Mouse (Mus musculus) erythroblast, adult 5-6 weeks (primary cell): ENCODE results near the gene Erbb3. TPM values are rescaled to one million over a fixed set of nuclear protein-coding genes. Genes with fewer than 3 reads are reported as not detected.
"Not testable (repeated sequence)": the region's sequence is repeated elsewhere in the genome, so short reads cannot be mapped to it uniquely, and the experiment has no call there.

Source experiments
- ATAC-seq: replicated peaks from 2 replicates; pipeline ENCODE4 v1.8.0; 2016; ENCODE audit warnings: moderate number of reproducible peaks, mild to moderate bottlenecking, moderate TSS enrichment, inconsistent platforms; ENCODE audit not compliant: poor library complexity, low FRiP score, severe bottlenecking
- total RNA-seq, 2 experiments: library from RNA; stranded (forward) in 1 of 2; stranded (reverse) in 1 of 2; fragments of 150-400 nt in 1 of 2; fragments of 200-764, 138-1000 nt in 1 of 2; gene quantifications; 2 replicates each; pipeline versions ENCODE4 v1.2.3 to v1.2.4; 2015 to 2017; ENCODE audit warnings: low replicate concordance in 2 of 2

The Erbb3 gene
- total RNA-seq, 2 experiments from 2014 or later: 0.09 TPM; not detected in 1

DNA sequence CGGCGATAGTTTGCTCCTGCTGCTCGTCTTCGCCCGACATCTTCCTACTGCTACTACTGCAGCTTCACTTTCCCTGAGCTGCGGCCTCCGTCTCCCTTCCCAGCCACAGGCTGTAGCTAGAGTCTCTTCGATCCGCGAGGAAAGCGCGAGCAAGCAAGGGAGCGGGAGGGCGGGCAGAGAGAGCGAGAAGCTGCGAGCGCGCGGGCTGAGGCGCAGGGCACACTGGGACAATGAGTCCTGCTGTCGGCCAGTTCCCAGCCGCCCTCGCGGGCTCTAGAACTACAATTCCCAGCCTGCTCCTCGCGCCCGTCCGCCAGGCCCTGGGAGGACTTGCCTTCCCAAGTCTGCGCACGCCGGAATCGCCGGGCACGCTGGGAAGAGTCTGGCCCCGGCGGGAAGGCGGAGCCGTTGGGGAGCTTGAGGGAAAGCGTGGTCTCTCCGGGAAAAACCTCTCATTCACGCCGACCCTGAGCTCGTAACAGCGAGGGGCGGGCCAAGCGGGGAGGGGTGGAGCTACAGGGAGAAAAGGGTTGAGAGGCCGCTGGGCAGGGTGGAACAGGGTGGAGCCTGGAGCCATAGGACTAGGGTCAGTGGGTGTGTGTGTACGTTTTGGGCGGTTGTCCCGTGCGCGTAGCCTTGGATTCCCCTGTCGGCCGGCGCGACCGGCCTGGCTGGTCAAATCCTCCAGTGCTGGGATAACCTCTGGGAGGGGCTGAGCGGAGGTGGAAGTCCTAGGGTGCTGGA is 23.5 kb downstream of the Erbb3 start, which contains the start of gene Pa2g4:
Pa2g4 (minus strand) TSS at position 200 of the 744 bp plus-strand sequence.
- peak; percentile 93 for ATAC-seq

DNA sequence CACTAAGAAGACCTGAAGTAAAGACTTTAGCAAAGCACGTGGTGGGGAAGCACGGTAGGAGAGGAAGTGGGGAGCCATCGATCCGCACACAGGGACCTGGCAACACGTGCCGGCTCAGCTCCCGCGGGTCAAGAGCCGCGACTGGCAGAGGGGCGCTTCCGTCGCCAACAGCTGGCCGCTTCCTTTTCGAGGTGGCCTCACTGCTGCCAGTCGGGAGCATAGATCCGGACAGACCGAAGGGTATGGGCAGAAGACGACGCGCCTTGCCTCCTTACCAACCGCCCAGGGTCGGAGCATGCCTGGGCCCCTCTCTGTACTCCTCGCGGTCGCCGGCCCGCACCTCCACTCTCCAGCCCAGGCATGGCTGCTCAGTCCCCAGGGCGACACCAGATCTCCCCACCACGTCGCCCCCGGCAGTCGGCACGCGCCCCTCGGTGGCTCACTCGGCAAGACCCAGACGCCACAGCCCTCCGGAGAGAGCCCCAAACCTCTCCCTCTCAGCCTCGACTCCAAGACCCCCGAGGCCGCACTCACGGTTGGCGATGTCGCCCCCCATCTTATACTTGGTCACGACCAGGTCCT is 24.2 kb downstream of the Erbb3 start:
- peak; percentile 27 for ATAC-seq

DNA sequence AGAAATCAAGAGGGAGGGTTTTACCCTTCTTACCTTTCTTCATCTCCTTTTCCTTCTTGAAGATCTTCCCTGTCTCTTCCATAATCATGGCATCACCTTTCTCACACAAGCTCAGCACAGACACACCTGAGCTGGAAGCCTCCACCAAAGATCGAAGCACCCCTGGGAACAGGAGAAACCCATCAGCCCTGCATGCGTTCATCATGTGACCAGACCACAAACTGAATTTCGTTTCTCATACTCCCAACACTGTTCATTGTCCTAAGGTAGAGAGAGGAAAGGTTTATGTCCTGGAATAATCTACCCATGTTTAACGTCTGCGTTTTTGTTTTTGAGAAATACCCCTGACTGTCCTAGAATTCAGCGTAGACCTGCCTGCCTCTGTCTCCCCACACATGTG is 25.9 kb downstream of the Erbb3 start:
- ATAC-seq: no peak

DNA sequence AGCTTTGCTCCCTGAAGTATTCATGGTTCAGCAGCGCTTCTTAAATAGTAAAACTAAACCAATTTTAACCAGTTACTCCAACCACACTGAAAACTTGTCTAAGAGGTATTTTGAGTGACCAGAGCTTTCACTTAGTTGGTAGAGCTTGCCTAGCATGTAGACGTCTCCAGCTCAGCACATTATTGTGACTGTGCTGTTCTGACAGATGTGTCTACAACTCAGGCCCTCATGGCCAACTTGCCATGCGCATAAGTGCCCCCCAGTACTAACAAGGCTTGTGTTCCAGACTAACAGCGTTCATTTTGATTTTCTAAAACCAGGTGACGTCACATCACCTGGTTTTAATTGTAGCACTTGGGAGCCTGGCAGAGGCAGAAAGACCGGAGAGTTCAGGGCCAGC is 32.5 kb downstream of the Erbb3 start:
- no peak for ATAC-seq

DNA sequence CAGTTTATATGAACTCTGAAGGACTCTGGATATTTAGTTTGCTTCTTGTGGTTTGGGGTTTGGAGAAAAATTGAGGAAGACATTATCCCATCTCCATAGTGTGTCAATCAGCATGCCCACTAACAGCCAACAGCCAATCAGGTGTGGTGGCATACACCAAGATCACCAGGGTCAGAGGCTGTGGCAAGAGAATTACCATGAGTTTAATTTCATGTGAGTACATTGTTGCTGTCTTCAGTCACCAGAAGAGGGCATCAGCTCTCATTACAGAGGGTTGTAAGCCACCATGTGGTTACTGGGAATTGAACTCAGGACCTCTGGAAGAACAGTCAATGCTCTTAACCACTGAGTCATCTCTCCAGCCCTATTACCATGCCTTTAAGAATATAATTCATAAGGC is 33.2 kb downstream of the Erbb3 start:
- no peak for ATAC-seq

DNA sequence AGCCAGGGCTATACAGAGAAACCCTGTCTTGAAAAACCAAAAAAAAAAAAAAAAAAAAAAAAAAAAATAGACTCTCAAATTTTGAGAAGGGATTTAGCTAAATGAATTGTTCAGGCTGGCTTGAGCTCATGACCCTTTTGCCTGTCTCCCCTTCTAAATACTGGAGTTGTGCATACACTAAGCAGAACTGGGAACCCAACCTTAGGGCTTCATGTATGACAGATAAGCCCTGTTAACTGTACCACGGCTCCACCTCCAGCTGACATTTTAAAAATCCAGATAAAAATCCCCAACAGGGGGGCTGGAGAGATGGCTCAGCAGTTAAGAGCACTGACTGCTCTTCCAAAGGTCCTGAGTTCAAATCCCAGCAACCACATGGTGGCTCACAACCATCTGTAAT is 33.9 kb downstream of the Erbb3 start:
- not testable (repeated sequence) for ATAC-seq

DNA sequence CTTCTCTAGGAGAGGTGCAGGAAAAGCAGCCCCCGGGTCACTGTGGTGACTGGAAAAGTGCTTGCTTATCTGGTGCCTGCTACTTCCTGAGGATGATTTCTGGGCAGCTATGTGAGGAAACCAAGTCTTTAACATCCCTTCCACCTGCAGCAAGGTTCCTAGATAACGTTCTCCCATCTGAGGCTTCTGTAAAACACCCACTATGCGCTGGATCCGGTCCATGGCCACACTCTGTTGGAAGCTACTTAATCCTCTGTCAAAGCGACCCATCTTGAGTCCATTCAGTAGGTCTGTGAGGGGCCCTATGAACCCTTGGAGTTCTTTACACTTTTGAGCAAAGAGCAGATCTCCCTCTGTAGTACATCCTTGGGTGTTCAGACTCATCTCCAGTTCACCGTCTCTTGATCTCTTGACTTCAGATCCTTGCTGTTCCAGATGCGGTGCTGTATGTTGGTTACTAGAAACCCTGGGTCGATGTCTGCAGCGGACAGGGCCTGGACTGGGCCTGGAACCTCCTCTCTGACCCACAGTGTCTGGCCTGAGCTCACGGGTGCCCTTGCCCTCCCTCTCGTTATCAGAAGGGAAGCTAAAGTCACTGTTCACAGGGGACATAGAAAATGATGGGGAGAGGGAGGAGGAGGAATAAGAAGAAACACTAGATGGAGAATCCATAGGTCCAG is 39.2 kb downstream of the Erbb3 start:
- ATAC-seq: not testable (repeated sequence)

DNA sequence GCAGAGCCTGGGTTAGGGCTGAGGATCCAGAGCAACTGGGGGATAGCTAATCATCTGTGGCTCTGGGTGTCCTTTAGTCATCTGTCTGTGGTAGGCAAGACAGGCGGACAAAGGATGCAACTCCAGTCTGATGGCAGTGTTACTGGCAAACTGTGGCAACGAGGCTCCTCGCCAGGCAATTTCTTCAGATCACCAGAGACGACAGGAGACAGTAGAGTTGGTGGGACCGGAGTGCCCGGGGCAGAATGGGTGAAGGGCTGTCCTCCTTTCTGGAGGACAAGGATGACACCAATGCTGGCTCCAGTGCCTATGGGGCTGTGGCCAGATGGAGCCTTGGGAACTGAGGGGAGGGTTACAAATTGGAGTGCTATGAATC is 39.8 kb downstream of the Erbb3 start:
- ATAC-seq: not testable (repeated sequence)

DNA sequence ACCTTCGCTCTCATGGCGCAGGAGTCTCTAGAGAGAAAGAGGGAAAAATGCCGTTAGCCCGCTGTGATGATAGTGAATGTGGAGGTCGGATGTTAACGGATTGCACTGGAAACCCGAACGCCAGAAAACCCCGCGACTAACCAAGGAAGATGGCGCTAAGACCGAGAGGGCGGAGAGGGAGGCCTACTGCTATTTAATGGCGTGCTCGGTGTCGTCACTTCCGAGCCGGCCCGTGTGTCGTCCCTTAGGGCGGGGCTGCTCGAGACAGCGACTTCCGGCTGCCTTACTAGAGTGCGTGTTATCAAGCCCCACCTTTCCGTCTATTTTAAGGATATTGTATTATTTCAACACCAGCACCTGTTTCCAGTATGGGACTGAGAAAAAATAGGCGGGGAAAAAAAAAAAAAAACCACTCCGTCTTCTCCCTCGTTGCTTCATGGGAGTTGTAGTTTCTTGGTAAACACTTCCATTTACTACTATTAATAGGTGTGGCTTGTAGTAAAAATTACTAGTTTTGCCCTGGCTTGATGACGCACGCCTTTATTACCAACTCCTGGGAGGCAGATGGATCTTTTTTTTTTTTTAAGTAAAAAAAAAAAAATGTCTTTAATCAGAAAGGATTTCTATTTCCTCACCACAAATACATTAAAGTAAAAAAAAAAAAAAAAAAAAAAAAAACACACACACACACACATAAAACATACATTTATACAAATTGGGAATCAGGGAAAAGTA is 40.3 kb downstream of the Erbb3 start, which contains the start of gene Rpl41:
Rpl41 (minus strand) TSS at position 359 of the 735 bp plus-strand sequence.
- peak; percentile 81 for ATAC-seq

DNA sequence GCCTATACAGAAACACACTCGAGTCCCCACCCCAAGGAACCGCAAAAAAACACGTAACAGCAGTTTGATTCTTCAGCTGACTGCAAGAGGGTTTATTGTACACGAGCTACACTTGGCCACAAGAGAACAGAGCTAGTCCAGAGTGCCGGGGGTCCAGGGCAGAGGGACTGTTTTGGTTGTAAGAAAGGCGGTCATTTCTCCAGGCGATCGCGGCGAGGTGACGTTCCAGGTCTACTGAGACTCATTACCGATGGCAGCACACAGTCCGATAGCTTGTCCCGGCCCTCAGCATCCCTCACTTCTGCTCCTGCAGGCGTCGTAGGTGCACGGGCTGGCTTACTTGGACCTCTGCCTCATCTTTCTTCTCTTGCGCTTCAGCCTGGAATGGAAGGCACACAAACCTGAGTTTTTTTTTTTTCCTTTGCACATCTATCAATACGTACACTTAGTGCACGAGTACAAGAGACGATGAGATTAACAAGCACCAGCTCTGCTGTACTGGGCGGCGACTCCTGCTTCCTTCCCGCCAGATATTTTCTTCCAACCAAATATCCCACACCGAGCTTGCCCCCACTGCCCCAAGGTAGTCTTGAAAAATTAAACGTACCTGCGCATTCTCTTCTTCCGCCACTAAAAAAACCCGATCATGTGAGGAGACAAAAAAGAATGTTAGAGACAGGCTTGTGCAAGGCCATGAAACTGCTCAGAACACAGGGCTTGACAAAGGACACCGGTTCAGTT is 41.2 kb downstream of the Erbb3 start:
- ATAC-seq: not testable (repeated sequence)

DNA sequence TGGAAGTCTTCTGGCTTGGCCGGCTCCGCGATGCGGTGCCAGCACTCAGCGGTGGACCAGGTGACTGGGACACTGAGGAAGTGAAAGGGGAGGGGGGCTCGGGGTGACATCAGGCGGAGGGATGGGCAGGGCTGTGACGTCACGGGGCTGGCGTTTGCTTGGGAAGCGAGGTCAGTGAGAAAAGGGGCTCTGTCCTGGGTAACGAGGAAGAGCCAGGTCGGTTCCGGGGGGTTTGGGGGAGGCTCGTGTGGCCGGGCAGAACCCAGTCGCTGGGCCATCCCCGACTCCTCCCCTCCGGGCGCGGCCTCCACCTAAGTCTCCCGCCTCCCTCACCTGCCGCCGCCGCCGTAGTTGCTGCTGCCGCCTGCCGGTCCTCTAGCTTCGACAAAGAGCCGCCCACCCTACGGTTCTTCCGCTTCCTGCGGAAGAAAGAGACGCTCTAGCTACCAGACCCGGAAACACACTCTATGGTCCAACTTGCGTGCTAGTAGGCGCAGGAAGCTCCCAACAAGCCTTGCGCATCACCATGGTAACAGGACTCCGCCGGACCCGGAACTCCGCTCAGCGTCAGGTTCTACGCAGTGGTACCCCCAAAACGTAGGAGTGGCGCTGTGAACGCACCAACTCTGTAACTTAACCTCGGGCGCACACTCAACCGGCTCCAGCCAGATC is 42.0 kb downstream of the Erbb3 start, which contains the start of gene Zc3h10:
Zc3h10 (minus strand) TSS at position 414 of the 672 bp plus-strand sequence.
- peak; percentile 82 for ATAC-seq

DNA sequence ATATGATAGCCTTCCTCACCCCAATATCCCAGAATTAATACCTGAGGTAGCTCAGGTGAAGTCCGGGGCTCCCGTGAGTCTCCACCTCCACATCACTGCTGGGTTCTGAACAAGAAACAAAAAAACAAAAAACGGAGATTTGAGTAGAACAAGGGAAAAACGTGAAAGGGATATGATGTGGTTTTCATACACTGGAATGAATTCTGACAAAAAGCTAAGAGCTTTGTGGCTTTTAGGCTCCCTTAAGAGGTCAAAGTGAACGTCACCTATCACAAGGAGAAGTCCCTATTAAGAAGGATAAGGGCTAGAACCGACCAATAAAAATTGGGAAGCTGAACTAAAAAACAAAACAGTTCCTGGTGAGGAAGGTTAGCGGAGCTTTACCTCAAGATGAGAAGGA is 42.7 kb downstream of the Erbb3 start:
- ATAC-seq: no peak

DNA sequence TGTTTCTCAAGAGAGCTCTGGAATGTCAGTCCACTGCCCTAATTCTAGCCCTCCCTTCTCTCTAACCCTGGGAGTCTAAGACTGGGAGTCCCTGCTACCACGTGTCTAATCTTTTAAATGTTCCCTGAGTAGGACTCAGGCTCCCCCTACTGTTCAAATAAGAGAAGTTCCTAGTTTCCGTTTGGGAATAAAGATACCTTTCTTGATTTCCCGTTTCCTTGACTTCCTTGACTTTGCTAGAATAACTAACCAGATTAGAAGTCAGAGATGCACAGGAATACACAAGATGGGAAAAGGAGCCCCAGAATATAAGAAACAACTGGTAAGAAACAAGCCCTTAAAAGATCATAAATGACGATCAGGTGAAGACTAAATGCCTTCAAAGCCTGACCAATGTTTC is 43.1 kb downstream of the Erbb3 start:
- peak; percentile 39 for ATAC-seq

DNA sequence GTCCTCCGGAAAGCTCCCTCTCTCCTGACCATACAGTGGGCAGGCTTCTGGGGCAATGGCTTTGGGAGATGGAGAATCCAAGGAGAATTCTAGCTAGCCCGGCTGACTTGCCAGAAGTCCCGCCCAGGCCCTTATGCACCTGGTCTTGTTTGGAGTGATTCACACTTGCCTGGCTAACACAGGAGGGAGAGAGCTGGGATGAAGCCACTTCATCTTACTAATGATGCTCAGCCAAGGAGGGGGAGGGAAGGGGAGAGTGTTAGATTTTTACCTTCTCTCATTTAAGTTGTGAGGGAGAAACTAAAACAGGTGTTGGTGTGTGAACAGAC is 43.9 kb downstream of the Erbb3 start:
- no peak for ATAC-seq

DNA sequence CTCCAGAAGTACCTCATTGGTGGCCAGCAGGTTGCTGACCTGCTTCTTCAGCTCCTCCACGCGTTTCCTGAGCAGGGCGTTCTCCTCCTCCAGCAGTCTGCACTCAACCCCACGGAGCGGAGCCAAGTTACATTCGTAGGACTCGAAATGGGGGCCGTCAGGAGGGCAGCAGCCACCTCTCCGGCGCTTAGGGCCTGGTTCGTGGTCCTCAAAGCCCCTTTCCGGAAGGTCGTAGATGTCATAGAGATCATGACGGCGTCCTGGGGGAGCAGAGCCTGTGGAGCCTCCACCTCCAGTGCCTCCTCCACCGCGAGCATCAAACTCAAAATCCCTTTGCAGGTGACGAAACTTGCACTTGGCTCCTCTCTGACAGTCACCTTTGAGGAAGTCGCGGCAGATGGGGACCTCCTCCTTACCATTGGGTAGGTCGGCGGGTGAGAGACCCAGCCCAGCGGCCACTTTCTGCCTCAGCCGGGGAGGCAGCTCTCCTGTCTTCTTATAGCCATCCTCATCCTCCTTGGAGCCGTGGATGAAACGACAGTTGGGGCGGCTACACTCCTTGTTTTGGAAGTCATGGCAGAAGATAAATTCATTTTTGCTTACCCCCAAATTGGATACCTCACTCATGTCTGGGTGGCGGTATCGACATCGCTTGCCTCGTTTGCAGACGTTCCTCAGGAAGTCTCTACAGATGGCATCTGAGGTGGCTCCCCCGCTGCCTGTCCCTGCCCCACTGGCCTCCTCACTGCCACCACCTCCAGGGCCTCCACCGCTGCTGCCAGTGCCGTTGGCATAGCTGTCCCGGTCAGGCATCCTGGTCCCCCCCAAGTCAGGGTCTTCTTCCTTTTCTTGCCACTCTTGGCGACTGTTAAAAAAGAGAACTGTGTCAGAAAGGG is 44.5 kb downstream of the Erbb3 start:
- ATAC-seq: no peak

DNA sequence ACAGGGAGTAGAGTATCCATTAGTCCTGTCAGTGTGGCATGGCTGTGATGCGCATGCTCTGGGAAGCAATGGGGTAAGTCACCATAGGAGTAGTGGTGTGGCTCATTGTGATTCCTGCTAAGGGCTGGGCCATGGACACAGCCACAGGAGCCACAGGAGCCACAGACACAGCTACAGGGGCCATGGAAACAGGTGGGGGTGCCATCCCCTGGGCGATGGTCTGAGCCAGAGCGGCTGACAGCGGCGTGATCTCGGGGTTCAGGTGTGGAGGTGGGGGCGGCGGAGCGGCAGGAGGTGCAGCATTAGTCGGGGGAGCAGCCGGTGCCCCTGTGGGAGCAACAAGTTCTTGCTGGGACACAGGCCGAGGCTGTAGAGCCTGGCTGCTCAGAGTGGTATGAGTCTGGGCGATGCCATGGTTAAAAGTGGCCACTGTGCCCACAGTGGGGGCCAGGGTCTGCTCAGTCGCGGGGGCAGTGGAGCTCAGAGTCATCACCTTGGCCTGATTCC is 45.2 kb downstream of the Erbb3 start:
- no peak for ATAC-seq

DNA sequence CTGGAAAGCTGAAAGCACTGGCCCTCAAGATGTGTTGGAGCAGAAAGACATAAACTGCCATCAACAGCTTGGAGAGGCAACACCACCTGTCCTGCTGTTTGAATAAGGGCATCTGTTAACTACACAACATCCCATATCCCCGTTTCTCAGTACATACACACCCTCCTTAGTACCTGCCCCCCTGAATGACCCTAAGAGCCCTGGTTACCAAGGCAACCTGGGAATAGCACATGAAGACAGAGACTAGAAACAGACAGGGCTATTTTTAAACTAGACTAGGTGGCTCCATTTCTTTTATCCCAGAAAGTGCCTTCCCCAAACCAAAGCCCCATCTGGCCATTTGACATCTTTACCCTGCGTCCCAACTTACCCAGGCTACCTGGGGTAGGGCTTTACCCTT is 46.4 kb downstream of the Erbb3 start:
- no peak for ATAC-seq

DNA sequence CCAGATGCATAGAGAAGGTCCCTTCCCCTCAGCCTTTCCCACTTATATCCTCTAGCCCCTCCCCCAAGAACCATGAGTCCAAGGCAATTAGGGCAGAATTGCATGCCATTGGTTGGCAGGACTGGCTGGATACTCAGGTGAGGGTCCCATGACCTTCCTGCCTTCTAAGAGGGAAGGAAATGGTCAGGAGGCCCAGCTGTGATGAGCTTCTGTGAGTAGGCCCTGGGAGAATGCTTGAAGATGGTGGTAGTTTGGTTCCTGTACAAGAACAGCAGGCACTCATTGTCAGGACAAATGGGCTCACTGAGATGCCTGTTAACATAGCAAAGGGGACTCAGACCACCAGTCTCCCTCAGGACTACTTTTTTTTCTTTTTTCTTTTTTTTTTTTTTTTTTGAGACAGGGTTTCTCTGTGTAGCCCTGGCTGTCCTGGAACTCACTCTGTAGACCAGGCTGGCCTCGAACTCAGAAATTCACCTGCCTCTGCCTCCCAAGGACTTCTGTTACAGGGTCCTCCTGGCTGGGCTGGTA is 51.0 kb downstream of the Erbb3 start:
- ATAC-seq: no peak
